Mouse (Mus musculus): ENCODE measurements around the gene Gprc5a.
A peak's percentile ranks its signal among the peaks of the same experiment; 100 is the strongest.

The Gprc5a gene

DNA sequence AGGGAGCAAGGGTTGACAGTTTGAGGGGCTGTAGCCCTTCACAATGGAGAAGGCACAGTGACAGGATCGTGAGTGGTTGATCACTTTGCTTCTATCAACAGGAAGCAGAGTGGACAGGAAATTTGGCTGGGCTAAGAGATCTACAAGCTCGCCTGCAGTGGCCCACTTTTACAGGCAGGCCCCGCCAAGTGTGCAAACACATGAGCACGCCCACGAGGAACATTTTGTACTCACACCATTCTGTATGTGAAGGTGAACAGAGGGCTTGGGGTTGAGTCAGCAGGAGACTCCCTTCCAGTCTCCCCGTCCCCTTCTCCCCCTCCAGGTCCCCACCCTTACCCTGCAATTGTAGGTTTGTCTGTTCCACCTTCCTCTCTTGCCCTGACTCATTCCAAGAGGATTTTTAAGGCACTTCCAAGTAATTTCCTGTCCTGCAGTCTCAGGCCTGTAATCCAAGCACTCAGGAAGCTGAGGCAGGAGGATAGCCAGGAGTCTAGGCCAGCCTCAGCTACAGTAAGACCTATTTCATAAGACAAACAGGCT is 9.0 kb downstream of the Gprc5a start:
- no peak for DNase-seq

DNA sequence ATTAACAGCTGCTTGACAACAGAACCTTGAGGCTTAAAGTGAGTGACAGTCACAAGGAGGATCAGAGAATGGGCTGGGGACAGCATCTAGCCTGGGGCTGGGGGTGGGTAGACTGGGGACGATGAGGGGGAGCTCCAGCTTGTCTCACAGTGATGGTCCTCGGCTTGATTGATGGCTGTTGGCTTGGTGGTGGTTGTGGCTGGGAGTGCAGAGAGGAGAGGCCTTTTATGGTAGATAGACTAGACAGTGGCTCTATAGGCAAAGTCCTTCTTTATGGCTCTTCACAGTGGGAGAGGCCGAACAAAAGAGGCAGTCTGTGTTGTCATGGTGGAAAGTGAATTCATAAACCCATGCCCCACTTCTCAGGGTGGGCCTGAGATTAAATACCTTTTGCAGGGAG is 10.8 kb downstream of the Gprc5a start:
- DNase-seq = no peak

DNA sequence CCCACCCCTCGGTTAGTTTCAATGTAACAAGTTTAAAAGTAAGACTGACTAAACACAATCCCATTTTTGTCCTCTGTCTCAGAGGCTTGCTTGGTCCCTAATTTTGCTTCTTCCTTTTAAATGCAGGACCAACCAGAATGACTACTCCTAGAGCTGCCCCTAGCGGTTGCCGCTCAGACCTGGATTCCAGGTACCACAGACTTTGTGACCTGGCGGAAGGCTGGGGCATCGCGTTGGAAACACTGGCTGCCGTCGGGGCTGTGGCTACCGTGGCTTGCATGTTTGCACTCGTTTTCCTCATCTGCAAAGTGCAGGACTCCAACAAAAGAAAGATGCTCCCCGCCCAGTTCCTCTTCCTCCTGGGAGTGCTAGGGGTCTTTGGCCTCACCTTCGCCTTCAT is 13.0 kb downstream of the Gprc5a start:
- no peak for DNase-seq

DNA sequence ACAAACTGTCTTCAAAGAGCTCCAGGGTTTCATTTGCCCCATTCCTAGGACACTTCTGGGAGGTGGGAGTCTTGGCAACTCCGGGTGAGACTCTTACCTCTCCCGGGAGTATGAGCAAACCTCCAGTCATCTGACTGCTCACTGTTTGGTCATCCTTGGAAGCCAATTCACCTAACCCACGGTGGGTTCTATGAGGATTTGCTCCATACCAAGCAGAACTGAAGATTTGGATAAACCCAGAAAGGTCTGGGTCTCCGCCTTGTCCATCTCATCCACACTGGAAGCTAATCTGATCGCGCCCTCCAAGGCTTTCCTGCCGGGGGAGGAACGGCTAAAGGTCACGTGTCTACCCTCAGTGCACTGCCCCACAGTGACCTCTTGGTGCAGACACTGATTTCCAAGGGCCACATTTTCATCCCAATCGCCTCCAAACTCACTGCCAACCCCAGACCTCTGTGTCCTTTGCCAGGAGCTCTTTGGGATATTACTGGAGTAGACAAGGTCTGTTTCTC is 18.6 kb downstream of the Gprc5a start:
- no peak for DNase-seq

DNA sequence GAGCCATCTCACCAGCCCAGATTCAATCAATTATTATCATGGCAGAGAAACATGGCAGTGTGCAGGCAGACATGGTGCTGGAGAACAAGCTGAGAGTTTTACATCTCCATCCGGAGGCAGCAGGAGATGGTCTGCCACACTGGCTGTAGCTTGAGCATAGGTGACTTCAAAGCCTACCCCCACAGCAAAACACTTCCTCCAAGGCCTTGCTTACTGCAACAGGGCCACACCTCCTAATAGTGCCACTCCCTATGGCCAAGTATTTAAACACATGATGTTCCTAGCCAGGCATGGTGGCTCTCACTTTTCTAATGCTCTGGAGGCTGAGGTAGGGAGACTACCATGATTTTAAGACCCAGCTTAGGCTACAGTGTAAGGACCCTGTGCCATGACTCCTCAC is 20.3 kb downstream of the Gprc5a start:
- DNase-seq = no peak

DNA sequence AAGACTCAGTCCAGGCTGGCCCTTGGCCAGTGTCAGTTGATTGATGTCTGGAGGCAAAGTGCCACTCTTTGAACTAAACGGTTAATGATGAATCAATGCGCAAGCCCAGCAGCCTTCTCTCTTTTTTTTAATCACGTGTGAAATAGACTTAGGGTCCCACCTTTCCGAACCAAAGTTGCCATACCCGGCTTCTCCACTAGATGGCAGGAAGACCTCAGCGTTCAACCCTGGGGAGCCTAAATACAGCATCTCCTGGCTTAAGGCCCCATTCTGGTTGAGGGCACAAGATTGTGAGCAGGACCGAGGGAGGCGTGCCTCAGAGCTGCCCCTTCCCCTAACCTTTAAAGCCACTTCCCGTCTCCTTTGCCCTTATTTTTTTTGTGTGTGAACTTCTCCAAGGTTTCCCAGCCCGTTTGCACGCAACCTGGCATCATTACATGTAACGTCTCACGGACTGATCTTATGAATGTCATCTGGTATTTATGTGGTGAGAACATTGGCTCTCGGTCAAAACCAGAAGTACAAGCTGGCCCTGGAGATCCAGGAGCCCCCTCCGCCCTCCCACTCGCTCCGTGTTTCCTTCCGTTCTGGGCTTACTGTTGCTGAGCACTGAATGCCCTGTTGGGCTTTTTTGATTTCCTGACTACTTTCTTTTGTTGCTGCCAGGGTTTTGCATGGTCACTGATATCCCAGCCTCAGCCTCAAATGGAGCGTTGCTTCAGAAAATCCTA is 22.4 kb downstream of the Gprc5a start:
- peak; percentile 92 to 96 for DNase-seq

DNA sequence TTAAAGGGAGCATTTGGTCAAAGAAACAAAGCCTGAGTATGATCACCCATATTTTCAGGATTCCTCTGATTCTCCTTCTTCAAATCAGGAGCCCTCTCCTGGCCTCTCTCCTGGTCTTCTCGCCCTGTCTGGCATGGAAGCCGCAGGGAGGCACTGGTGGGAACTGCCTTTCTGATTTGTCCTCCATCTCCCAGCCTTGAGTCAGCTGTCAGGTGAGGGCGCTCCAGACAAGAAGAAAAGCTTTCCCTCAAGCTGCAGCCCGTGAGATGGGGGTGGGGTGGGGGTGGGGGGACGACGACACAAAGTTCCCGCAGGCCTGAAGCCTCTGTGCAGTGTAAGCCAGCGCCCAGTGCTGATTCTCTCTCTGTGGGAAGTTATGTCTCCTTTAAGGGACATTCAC is 24.3 kb downstream of the Gprc5a start:
- peak; percentile 37 to 42 for DNase-seq

DNA sequence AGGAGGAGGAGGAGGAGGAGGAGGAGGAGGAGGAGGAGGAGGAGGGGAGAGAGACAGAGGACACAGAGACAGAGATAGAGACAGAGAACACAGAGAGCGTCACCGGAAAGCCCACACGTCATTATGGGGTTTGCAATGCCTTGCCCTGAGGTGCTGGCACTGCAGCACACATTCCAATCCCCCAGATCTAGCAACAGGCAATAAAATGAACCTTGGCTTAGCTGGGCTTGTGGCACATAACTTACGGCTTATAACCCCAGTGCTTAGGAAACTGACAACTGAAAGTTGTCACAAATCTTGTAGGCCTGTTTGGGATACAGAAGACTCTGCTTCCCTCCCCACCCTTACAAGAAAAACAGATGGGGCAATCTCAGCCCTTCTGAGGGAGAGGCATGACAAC is 25.2 kb downstream of the Gprc5a start:
- no peak for DNase-seq

DNA sequence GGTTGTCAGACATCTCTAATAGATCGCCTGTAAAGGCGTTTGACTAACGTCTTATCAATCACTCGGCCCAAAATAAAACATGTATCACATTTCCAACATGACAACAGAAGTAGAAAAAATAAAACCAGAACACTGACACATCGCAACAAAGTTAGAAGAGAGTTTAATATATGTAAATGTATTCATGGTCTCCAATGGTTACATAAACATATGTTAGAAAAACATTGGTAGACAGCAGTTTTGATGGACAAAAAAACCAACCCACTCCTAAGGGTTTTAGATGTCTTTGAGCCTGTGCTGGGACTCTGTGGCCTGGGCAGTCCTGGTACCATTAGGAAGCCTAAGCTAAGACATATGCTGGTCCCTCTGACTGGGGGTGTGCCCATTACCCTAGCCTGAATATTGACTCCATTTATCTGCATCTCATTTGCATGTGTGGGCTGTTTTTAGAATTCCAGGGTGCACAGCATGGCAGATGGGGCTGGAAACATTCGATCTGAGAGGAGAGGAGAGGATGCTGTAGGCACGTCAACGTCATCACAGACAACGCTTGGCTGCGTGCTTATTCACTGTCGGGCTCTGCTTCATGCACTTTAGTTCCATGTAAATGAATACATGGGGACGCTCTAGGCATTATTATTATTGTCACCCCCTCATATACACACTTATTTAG is 27.5 kb downstream of the Gprc5a start:
- no peak for DNase-seq

DNA sequence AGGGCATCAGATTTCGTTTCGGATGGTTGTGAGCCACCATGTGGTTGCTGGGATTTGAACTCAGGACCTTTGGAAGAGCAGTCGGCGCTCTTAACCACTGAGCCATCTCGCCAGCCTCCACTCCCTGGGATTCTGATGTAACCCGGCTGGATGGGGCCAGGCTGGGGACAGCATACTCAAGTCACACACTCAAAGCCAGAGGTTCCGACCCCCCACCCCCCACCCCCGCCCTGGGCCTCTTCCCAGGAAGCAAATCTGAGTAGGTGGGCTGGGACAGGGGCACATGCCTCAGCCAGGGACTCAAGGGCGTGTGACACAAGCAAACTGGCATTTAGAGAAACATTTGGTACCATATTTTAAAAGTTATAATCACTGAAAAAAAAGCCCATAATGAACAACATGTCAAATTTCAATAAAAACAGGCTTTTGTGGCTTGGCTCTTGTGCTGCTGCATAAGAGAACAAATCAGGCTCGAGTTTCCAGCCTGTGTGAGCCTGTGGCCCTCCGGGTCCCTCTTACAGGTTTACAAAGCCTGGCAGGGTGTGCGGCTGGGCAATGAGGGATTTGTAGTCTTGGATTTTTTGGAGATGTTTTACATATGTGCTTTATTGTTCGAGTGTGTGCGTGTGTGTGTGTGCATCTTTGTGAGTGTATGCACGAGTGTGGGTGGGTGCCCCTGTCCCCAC is 35.5 kb downstream of the Gprc5a start:
- DNase-seq = no peak

DNA sequence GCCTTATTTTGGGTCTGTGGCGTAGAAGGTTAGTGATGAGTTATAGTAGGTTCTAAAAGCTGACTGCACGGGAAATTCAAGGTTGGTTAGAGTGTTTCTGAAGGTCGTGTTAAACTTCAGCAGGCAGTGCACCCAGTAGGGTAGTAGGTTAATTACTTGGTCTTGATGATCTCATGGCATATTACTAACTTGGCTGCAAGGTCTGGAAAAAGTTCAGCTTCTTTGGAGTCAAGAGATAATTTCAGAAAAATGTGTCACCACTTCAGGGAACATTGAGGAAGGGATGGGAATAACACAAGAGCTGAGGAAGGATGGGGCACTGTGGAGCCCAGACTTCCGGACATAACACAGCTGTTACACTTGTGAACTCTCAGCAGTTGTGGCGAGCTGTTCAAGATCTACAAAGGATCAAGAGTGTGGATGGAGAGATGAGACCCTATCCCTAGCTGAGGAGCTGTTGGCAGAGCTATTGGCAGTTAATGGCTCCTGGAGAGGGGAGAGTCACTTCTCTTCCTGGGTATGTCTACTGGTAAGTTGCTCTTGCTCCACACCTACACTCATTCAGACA is 37.4 kb downstream of the Gprc5a start:
- DNase-seq = no peak

DNA sequence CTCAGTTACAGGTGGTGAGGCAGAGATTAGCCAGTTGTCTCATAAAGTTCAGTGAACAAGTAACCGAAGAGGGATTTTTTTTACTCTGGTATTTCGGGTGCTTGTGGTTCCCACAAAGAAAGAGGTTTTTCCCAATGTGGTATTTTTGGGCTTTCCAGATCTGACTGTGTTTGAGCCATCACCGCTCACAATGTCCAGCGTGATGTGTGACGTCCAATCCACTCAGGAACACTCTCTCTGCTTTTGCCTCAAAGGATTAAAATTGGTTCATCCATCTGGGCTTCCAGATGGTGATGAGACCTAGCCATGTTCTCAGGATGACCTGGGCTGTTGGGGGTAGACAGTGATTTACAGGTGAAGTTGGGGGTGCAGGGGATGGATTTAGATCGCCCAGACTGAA is 41.6 kb downstream of the Gprc5a start:
- DNase-seq = no peak

DNA sequence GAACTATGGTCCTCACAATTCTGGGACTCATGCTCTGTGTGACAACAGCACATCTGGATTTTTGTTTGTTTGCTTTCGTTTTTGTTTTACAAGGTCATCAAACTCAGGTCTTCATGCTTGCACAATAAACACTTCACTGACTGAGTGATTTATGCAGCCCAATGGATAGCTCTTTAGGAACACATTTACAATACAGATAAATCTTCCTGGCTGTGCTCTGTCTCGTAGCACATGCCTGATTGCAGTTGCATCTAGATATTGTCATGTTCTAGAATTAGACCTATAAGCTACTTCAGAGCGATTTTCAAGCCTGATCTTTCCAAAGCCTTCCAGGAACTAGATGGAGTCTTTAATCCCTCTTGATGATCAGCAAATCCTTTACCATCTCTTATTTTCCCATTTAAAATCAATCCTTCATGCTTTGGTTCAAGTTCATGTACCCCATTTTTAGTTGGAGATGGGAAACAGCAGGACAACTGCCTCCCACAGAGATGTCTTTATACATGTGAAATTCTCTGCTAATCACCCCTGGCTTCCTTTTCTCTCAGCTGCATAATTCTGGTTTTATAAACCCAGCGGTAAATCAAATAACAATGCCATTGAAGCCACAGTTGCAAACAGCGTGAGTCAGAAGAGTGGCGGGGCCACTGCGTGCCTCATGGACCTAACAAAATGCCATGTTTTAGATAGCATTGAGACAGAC is 47.1 kb downstream of the Gprc5a start:
- DNase-seq = no peak

DNA sequence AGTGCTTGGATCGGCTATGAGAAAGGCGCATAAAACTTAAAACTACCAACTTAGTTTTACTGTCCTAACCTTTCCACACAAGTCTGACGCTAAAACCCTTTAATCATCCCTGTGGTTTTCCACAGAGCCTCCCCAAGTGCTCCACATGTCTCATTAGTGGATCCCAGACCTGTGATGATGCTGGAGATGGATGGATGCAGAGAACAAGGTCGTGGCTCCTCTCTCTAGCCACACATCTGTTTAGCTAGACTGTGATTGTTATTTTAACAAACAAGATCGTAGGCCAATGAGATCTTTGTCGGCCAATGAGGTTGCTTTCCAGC is 47.6 kb downstream of the Gprc5a start:
- no peak for DNase-seq

DNA sequence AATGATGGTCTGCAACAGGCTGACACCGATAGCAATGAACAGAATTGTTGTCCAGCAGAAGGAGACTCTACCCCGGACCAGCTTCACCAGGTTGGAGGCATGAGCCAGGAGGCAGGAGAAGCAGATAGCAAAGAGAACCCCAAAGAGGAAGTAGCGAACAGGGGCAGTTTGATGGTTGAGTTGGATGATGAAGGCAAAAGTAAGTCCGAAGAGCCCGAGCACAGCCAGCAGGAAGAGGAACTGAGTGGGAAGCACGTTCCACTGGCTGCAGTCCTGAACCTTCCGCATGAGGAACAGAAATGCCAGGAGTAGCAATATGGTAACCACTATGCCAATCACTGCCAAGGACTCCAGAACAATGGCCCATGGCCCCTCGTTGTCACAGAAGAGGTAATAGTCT is 51.0 kb downstream of the Gprc5a start:
- DNase-seq = no peak

DNA sequence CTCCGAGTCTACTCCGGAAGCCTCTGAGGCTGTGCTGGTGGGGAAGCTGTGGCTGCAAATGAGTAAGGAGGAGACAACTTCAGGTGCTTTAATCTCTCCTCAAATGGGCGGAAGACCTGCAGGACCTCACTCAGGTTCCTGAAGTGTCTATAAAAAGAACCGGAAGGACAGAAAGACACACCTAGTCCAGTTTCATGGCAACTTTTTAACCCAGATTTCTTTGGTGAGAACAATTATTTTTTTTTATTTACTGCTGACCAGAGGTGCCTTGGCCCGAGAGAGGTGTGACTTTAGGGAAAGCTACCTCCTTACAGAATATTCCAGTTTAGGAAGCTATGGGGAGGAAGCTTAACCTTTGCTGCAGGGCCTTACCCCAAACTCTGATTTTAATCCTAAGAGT is 52.7 kb downstream of the Gprc5a start, which contains the start of gene Gprc5d:
Gene Gprc5d (minus strand): TSS at position 101 of the 400 bp plus-strand sequence.
- DNase-seq = no peak

DNA sequence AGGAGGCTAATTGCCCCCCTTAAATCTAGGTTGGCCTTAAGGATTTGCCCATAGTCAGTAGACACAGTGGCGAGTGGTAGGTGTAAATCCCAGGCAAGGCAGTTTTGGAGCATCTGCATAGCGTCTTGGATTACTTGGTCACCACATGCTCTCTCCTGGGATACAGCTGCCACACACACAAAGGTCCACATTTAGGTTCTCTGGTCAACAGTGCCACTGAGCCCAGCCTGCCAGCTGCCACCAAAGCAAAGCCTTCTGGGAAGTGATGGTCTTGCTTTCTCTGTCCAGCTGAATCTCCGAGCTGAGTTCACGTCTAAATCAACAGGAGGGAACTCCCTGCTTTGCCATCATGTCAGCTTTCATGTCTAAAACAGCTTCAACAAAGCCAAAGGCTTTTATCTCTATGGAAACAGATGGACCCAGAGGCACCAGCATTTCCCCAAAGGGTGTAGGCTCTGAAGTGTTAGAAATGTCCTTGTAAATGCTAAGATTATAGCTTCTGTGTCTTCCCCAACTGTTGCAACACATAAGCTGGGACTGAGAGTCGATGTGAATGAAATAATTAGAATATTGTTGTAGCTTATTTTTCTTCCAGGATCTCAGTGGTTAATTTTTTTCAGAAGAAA is 59.4 kb downstream of the Gprc5a start:
- DNase-seq = no peak

DNA sequence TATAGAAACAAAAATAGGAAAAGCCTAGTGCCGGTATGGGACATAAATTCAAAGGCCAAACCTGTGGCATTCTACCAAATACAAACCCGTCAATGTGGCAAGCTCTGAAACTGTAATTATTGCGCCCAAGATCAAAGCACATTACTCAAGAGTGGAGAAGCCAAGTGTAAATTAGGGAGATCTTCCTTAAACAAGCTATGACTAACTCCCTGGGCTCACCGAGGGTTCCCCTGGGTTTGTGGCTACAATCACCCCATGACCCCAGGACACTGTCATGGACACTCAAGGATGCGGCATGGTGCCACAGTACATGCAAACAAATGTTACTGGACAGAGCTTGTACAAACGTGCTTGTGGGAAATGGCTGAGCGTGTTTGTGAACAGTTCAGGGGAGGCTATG is 67.6 kb downstream of the Gprc5a start:
- DNase-seq = no peak

DNA sequence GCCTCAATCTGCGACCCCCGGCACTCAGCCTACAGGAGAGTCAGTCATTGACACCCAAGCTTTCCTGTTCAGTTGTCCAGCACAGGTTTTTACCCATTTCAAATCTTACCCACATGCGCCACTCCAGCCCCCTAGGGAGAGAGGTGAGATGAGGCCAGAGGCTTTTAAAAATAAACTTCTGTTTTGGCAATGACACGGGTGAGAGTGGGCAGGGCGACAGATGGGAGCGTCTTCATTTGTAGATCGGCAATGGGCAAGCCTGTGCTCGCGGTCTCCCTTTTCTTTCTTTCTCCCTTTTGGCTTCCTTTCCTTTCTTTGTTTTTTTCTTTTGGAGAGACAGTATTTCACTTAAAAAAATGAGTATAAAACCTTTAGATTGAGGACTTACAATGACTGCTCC is 68.0 kb downstream of the Gprc5a start:
- DNase-seq = no peak
